Mouse (Mus musculus) G1E (cell line): ENCODE measurements around the gene Pak2.

ENCODE experiments used
- CTCF ChIP-seq: IDR thresholded peaks from 2 replicates; pipeline ENCODE4 v1.5.1; 2012; ENCODE audit warnings: low read depth, low read length, inconsistent platforms, mixed read lengths
- GATA1 ChIP-seq: IDR thresholded peaks from 2 replicates; pipeline ENCODE4 v1.6.1; 2012; ENCODE audit warnings: borderline replicate concordance, low read length, inconsistent platforms, mixed read lengths
- POLR2AphosphoS5 ChIP-seq: IDR thresholded peaks from 2 replicates; pipeline ENCODE4 v1.6.1; 2012; ENCODE audit warnings: low read depth, low read length, inconsistent platforms; ENCODE audit not compliant: insufficient replicate concordance
- TAL1 ChIP-seq: conservative IDR thresholded peaks from 2 replicates; pipeline ENCODE4 v1.6.1; 2012; ENCODE audit warnings: low read depth, low read length, inconsistent platforms, mixed read lengths

DNA sequence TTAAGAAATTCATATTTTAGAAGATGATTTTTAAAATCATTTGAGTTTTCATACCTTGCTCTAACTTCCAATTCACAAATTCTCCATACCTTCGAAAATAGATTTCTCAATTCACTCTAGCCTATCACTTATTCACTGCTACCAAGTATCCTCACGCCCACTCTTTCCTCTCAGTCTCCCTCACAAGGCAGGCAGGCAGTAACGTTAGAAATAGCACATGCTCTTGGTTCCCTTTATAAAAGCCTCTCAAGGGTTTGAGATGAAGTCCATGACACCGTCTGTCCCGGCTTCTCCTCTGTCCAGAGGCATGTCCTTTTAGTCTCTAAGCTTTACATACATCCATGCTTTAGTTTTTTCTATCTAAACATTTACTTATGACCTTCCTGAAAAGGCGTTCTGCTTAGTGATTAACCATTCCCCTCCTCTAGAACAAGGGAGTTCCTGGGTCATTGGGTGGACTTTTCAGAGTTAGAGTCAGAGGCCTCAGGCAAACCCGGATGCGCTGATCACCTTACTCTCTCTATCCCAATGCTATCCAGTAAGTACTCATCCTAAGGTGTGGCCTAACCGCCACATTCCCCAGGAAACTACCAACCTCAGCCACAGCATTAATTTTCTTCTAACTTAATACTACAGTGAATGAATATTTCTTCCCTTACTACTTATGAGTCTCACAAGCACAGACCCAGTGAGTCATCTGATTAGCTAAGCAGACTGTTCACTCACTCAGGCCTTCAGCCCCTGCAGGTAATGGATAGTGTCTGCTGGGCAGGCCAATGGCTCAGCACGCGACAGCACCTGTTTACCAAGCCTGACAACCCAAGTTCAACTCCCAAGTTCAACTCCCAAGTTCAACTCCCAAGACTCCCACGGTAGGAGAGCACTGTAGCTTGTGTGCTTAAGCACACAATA, 10.5 kb downstream of the Pak2 start:
- no peak for TF ChIP-seq CTCF
- no peak for TF ChIP-seq GATA1
- TF ChIP-seq POLR2AphosphoS5, result no peak
- TF ChIP-seq TAL1, result no peak
